Mouse (Mus musculus): ENCODE measurements around the gene Dtnb.
A peak's percentile ranks its signal among the peaks of the same experiment; 100 is the strongest.

Dtnb gene

GRCm38 (mm10) chr12:3808396-3808981 lies 236.3 kb downstream of the Dtnb start:
- DNase-seq = no peak

GRCm38 (mm10) chr12:3809520-3810180 lies 237.5 kb downstream of the Dtnb start:
- no peak for DNase-seq

- DNase-seq = no peak
These were observed 238.3 kb downstream of the Dtnb start for GRCm38 (mm10) chr12:3810455-3810854.

- DNase-seq = no peak
These were observed 239.4 kb downstream of the Dtnb start for GRCm38 (mm10) chr12:3811596-3811995.

- no peak for DNase-seq
These were observed 240.1 kb downstream of the Dtnb start for GRCm38 (mm10) chr12:3812251-3812650.

GRCm38 (mm10) chr12:3813138-3813537 lies 241.0 kb downstream of the Dtnb start:
- no peak for DNase-seq

- DNase-seq = no peak
These were observed 243.2 kb downstream of the Dtnb start for GRCm38 (mm10) chr12:3815386-3815785.

GRCm38 (mm10) chr12:3817033-3817432 lies 244.9 kb downstream of the Dtnb start:
- no peak for DNase-seq

- DNase-seq = no peak
These were observed 245.4 kb downstream of the Dtnb start for GRCm38 (mm10) chr12:3817566-3817965.

GRCm38 (mm10) chr12:3819899-3820298 lies 247.7 kb downstream of the Dtnb start:
- no peak for DNase-seq

- DNase-seq = no peak
These were observed 251.2 kb downstream of the Dtnb start for GRCm38 (mm10) chr12:3823408-3823807.

- no peak for DNase-seq
These were observed 252.9 kb downstream of the Dtnb start for GRCm38 (mm10) chr12:3824906-3825713.

- DNase-seq = peak; percentile 37
These were observed 253.5 kb downstream of the Dtnb start for GRCm38 (mm10) chr12:3825714-3826080.

- DNase-seq = no peak
These were observed 255.6 kb downstream of the Dtnb start for GRCm38 (mm10) chr12:3827771-3828170.

Measured in liver (tissue).